Mouse (Mus musculus) cerebellum, postnatal 36 days (tissue): ENCODE data around the gene Vipas39.
"Not testable (repeated sequence)": the region's sequence is repeated elsewhere in the genome, so short reads cannot be mapped to it uniquely, and the experiment has no call there.

ENCODE experiments used
- DNase-seq, 2 experiments: peaks; one replicate each; pipeline ENCODE4 v3.0.0; 2021 to 2022; ENCODE audit warnings: mixed read lengths in 2 of 2

Gene Vipas39

GRCm38 (mm10) chr12:87266827-87267603 is 959 bp upstream of the Vipas39 start:
- DNase-seq = no peak

- DNase-seq = no peak
Measured at GRCm38 (mm10) chr12:87265444-87265843, 612 bp downstream of the Vipas39 start.

GRCm38 (mm10) chr12:87260562-87260961 is 5.5 kb downstream of the Vipas39 start:
- DNase-seq = no peak

- DNase-seq = no peak
Measured at GRCm38 (mm10) chr12:87256629-87257028, 9.4 kb downstream of the Vipas39 start.

- no peak for DNase-seq
Measured at GRCm38 (mm10) chr12:87253878-87254277, 12.2 kb downstream of the Vipas39 start.

- no peak for DNase-seq
Measured at GRCm38 (mm10) chr12:87250161-87250560, 15.9 kb downstream of the Vipas39 start.

GRCm38 (mm10) chr12:87238632-87239031 is 27.4 kb downstream of the Vipas39 start, which contains the start of gene Noxred1:
Gene Noxred1, minus strand, starts transcription at chr12:87238732.
- no peak for DNase-seq

- no peak for DNase-seq
Measured at GRCm38 (mm10) chr12:87236882-87237483, 29.1 kb downstream of the Vipas39 start.

GRCm38 (mm10) chr12:87230379-87230895 is 35.6 kb downstream of the Vipas39 start:
- no peak for DNase-seq

GRCm38 (mm10) chr12:87229633-87230032 is 36.4 kb downstream of the Vipas39 start:
- DNase-seq = no peak

GRCm38 (mm10) chr12:87226801-87227200 is 39.3 kb downstream of the Vipas39 start:
- no peak for DNase-seq

GRCm38 (mm10) chr12:87224950-87225349 is 41.1 kb downstream of the Vipas39 start:
- no peak for DNase-seq

- DNase-seq = peak in 1 of 2 experiments; percentile 10
Measured at GRCm38 (mm10) chr12:87219362-87219761, 46.7 kb downstream of the Vipas39 start.

GRCm38 (mm10) chr12:87217596-87217995 is 48.5 kb downstream of the Vipas39 start:
- no peak for DNase-seq

GRCm38 (mm10) chr12:87216053-87216452 is 50.0 kb downstream of the Vipas39 start:
- DNase-seq = no peak

GRCm38 (mm10) chr12:87212844-87213606 is 53.0 kb downstream of the Vipas39 start:
- DNase-seq = no peak

- not testable (repeated sequence) for DNase-seq
Measured at GRCm38 (mm10) chr12:87205789-87206188, 60.3 kb downstream of the Vipas39 start.

- DNase-seq = no peak
Measured at GRCm38 (mm10) chr12:87201694-87202093, 64.4 kb downstream of the Vipas39 start.

GRCm38 (mm10) chr12:87199973-87200586 is 66.0 kb downstream of the Vipas39 start, which contains the start of gene Tmed8:
Gene Tmed8, minus strand, starts transcription at chr12:87200454.
- peak; percentile 71 to 81 for DNase-seq

GRCm38 (mm10) chr12:87199206-87199972 is 66.7 kb downstream of the Vipas39 start, which contains the start of gene Samd15:
Gene Samd15, plus strand, starts transcription at chr12:87199723.
- DNase-seq = peak in 1 of 2 experiments; percentile 36

GRCm38 (mm10) chr12:87198792-87199191 is 67.3 kb downstream of the Vipas39 start:
- no peak for DNase-seq

GRCm38 (mm10) chr12:87196310-87196709 is 69.7 kb downstream of the Vipas39 start:
- DNase-seq = no peak
